Comparison of ENCODE assay signal across 12 mouse cellular contexts in the genomic region with DNA sequence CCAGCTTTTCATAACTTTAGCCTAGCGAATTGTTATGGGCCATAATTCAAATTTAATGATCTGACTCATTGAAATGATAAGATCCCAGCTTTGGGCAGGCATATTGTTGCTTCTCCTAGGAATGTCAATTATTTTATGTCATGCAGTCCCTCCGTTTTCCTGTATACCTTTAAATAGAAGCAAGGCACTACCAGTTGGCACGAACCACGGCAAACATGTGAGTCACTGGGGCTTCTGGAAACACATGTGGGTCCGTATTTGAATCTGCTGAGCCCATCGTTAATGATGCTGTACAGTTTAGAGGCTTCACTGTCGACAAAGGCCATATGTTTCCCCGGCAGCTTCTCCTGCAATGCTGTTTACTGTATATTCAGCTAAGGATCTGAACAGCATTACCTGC.
A peak's percentile ranks its signal among the peaks of the same experiment; 100 is the strongest.
DNase-seq lines count a peak whose midpoint lies in the region; ATAC-seq and TF ChIP-seq lines count a peak whose summit lies in the region.
"Had no signal": no experiment of that assay in that cellular context is flagged by ENCODE, and none has a peak within 500 bp of the region (broad histone marks: within the 10 kb centered on the region; RNA-seq: fewer than 3 reads in every experiment).

No protein-coding gene starts in this region.

- TF ChIP-seq CTCF in kidney, postnatal 0 days (IDR thresholded peaks at IDR 0.05; ENCODE audit: low read depth), result no peak
- no peak for TF ChIP-seq CTCF in kidney, adult 2 months (conservative IDR thresholded peaks at IDR 0.05; ENCODE audit: insufficient read depth, insufficient read length, low read depth, low read length)
- no peak for TF ChIP-seq CTCF in cerebellum, adult 2 months (IDR thresholded peaks at IDR 0.05; ENCODE audit: borderline replicate concordance, insufficient read depth, low read depth, low read length)

- no peak overlapping the region for H3K27ac ChIP-seq in kidney, postnatal 0 days
- no peak overlapping the region for H3K27ac ChIP-seq in kidney, adult 2 months (ENCODE audit: insufficient read depth, low read depth, low read length)
- no peak overlapping the region for H3K27ac ChIP-seq in cerebellum, adult 2 months (ENCODE audit: insufficient read depth, low read length)
- H3K27ac ChIP-seq: liver, embryonic 12.5 days; stomach, embryonic 15.5 days had no signal

- H3K79me2 ChIP-seq in myocyte (ENCODE audit: control insufficient read depth, insufficient read depth), result no peaks in the 10 kb centered on the region

- WGBS in kidney, postnatal 0 days, result 46% methylated on average over 8 of the region's 8 CpGs
- 53% methylated on average over 8 of the region's 8 CpGs for WGBS in kidney, adult 2 months
- WGBS in cerebellum, adult 2 months, result 23% methylated on average over 8 of the region's 8 CpGs

- H3K9ac ChIP-seq in kidney, postnatal 0 days (ENCODE audit: low read depth, low read length), result no peak overlapping the region
- H3K9ac ChIP-seq: liver, embryonic 12.5 days; stomach, embryonic 15.5 days had no signal

- no peaks in the 10 kb centered on the region for H3K36me3 ChIP-seq in kidney, postnatal 0 days (ENCODE audit: insufficient read depth, low read length)
- H3K36me3 ChIP-seq in kidney, adult 2 months (ENCODE audit: control insufficient read depth, insufficient read depth, low read length), result no peaks in the 10 kb centered on the region
- H3K36me3 ChIP-seq in myocyte (ENCODE audit: control insufficient read depth, insufficient read depth), result no peaks in the 10 kb centered on the region
- H3K36me3 ChIP-seq: liver, embryonic 12.5 days; stomach, embryonic 15.5 days had no signal

- no peak overlapping the region for H3ac ChIP-seq in myocyte (ENCODE audit: control insufficient read depth, insufficient read length)

- H3K9me3 ChIP-seq in kidney, postnatal 0 days (replicated peaks; ENCODE audit: low read length), result no peaks in the 10 kb centered on the region
- H3K9me3 ChIP-seq: liver, embryonic 12.5 days; stomach, embryonic 15.5 days had no signal

- ATAC-seq in kidney, postnatal 0 days (replicated peaks; ENCODE audit: low FRiP score, low read depth), result no peak
- ATAC-seq: liver, embryonic 12.5 days had no signal

- H3K4me3 ChIP-seq in kidney, postnatal 0 days (replicated peaks; ENCODE audit: low read depth, low read length), result no peak overlapping the region
- H3K4me3 ChIP-seq in kidney, adult 2 months (ENCODE audit: insufficient read depth, low read depth, low read length), result no peak overlapping the region
- H3K4me3 ChIP-seq in myocyte, result no peak overlapping the region
- H3K4me3 ChIP-seq in cerebellum, adult 2 months (replicated peaks; ENCODE audit: insufficient read depth, low read depth, low read length), result no peak overlapping the region
- H3K4me3 ChIP-seq: liver, embryonic 12.5 days; stomach, embryonic 15.5 days had no signal

- DNase-seq in kidney, postnatal 0 days (ENCODE audit: low spot score), result peak; percentile 67
- no peak for DNase-seq in kidney, adult 2 months
- peak; percentile 8 for DNase-seq in adipocyte (ENCODE audit: low spot score)
- peak; percentile 4 for DNase-seq in frontal cortex, postnatal 14 days (ENCODE audit: low spot score in 2 of 2)
- DNase-seq in cerebellum, adult 2 months, result no peak
- no peak for DNase-seq in lung, postnatal 36 days
- DNase-seq in spleen, adult 12 weeks (ENCODE audit: low spot score), result no peak
- DNase-seq: cerebellum, adult 9-10 months; kidney, adult 11 months had no signal

- no peaks in the 10 kb centered on the region for H3K27me3 ChIP-seq in kidney, postnatal 0 days (ENCODE audit: insufficient read depth, low read length)
- H3K27me3 ChIP-seq in kidney, adult 2 months (replicated peaks; ENCODE audit: control insufficient read depth, insufficient read depth, low read length), result no peaks in the 10 kb centered on the region
- H3K27me3 ChIP-seq in myocyte (ENCODE audit: control insufficient read depth, insufficient read depth, insufficient read length), result no peaks in the 10 kb centered on the region
- no peaks in the 10 kb centered on the region for H3K27me3 ChIP-seq in cerebellum, adult 2 months (ENCODE audit: control insufficient read depth, insufficient read depth, low read length)
- H3K27me3 ChIP-seq: liver, embryonic 12.5 days; stomach, embryonic 15.5 days had no signal

- H3K4me2 ChIP-seq in kidney, postnatal 0 days (ENCODE audit: low read length), result no peak overlapping the region
- peak overlapping the region; percentile 52 for H3K4me2 ChIP-seq in myocyte (ENCODE audit: low read depth)
- H3K4me2 ChIP-seq: liver, embryonic 12.5 days; stomach, embryonic 15.5 days had no signal

- H3K4me1 ChIP-seq in kidney, postnatal 0 days (replicated peaks; ENCODE audit: insufficient read depth, low read length), result no peaks in the 10 kb centered on the region; the same call in 1 of the 2 replicates
- H3K4me1 ChIP-seq in kidney, adult 2 months (ENCODE audit: control insufficient read depth, insufficient read depth, low read length), result peaks cover 4% of the 10 kb centered on the region
- no peaks in the 10 kb centered on the region for H3K4me1 ChIP-seq in cerebellum, adult 2 months (ENCODE audit: control insufficient read depth, insufficient read depth, low read length)
- H3K4me1 ChIP-seq: liver, embryonic 12.5 days; stomach, embryonic 15.5 days had no signal

- TF ChIP-seq POLR2A in kidney, adult 2 months (IDR thresholded peaks at IDR 0.05; ENCODE audit: low read depth, low read length), result no peak
- no peak for TF ChIP-seq POLR2A in myocyte (IDR thresholded peaks at IDR 0.05; ENCODE audit: insufficient read length, low read depth)
- no peak for TF ChIP-seq POLR2A in cerebellum, adult 2 months (IDR thresholded peaks at IDR 0.05; ENCODE audit: borderline replicate concordance, insufficient read depth, low read length)

TF ChIP-seq in myocyte, 11 proteins besides CTCF, POLR2A, EP300 and RAD21:
- TF ChIP-seq MYOG (IDR thresholded peaks at IDR 0.05; ENCODE audit: control insufficient read depth in 1 of 3, insufficient read depth in 1 of 3, insufficient read length in 2 of 3, low read depth in 2 of 3) (peak in 1 of 3 experiments; percentile 40), CEBPB (IDR thresholded peaks at IDR 0.05; ENCODE audit: insufficient read depth, poor library complexity, severe bottlenecking) (no peak), MAX (IDR thresholded peaks at IDR 0.05; ENCODE audit: low read depth) (no peak), SRF (IDR thresholded peaks at IDR 0.05; ENCODE audit: control insufficient read depth, insufficient read length, low read depth) (no peak), POLR2AphosphoS2 (IDR thresholded peaks at IDR 0.05; ENCODE audit: insufficient read length, low read depth) (no peak), TCF3 (IDR thresholded peaks at IDR 0.05; ENCODE audit: insufficient read length, low read depth) (no peak)

Comparison
In these comparisons a context has a peak if more than half of its experiments do, and no peak if none do; other contexts are left out.
1. DNase-seq: peak in kidney, postnatal 0 days (single experiment), adipocyte (single experiment) and frontal cortex, postnatal 14 days (2 of 2); none in kidney, adult 2 months (single experiment), cerebellum, adult 2 months (0 of 2), lung, postnatal 36 days (single experiment) and spleen, adult 12 weeks (single experiment).